Mouse (Mus musculus) forebrain, postnatal 0 days (tissue): Measurements from ENCODE around the gene Tns1. TPM values are rescaled to one million over a fixed set of nuclear protein-coding genes. Genes with fewer than 3 reads are reported as not detected.

Source experiments
- ATAC-seq: fragments of 200-750 bp; cut with Nextera tagmentation; 2 replicates; pipeline ENCODE4 v1.8.0; 2017; ENCODE audit warnings: mild to moderate bottlenecking, moderate library complexity
- DNase-seq: peaks from one replicate; pipeline ENCODE4 v3.0.0-alpha.2; 2015
- H3K27ac ChIP-seq: fragments of 300-500 bp; sonication (generic); 2 replicates; pipeline ENCODE4 v1.5.1; 2014; ENCODE audit warnings: low read depth, mild to moderate bottlenecking, antibody characterized with exemption, low read length, moderate library complexity, mixed read lengths
- H3K27me3 ChIP-seq: fragments of 300-500 bp; sonication (generic); 2 replicates; pipeline ENCODE4 v1.6.1; 2014; ENCODE audit warnings: mild to moderate bottlenecking, low read length, mixed read lengths; ENCODE audit not compliant: insufficient read depth
- H3K36me3 ChIP-seq: fragments of 300-500 bp; sonication (generic); 2 replicates; pipeline ENCODE4 v1.6.1; 2014; ENCODE audit warnings: mild to moderate bottlenecking, moderate library complexity; ENCODE audit not compliant: insufficient read depth
- H3K4me1 ChIP-seq: fragments of 300-500 bp; sonication (generic); 2 replicates; pipeline ENCODE4 v1.6.1; 2014; ENCODE audit warnings: antibody characterized with exemption; ENCODE audit not compliant: insufficient read depth
- H3K4me2 ChIP-seq: fragments of 300-500 bp; sonication (generic); 2 replicates; pipeline ENCODE4 v1.6.1; 2014; ENCODE audit warnings: low read depth, mild to moderate bottlenecking, moderate library complexity
- H3K4me3 ChIP-seq: fragments of 300-500 bp; sonication (generic); 2 replicates; pipeline ENCODE4 v1.5.1; 2014; ENCODE audit warnings: low read depth, low read length, mixed read lengths
- H3K9ac ChIP-seq: fragments of 300-500 bp; sonication (generic); 2 replicates; pipeline ENCODE4 v1.6.1; 2014; ENCODE audit warnings: mild to moderate bottlenecking
- H3K9me3 ChIP-seq: fragments of 300-500 bp; sonication (generic); 2 replicates; pipeline ENCODE4 v1.6.1; 2016; ENCODE audit warnings: low read length
- CTCF ChIP-seq: sonication (generic); IDR thresholded peaks from 2 replicates; pipeline ENCODE4 v1.5.1; 2016; ENCODE audit warnings: antibody characterized with exemption, control low read depth, low read depth
- WGBS: fragments of 180-500 bp; shearing (Covaris S2); extraction: QIAGEN DNeasy Blood & Tissue Kit; methylation state at CpG from one replicate; pipeline ENCODE4 v1.1.7; 2014; 5-methylcytosine and 5-hydroxymethylcytosine counted together
- polyA plus RNA-seq: library from polyadenylated mRNA; unstranded; fragments of >200 nt; fragmentation: Nextera tagmentation; extraction: Ambion mirVana; gene quantifications from 2 replicates; pipeline ENCODE4 v1.2.1, GENCODE M21; 2015
- total RNA-seq: library from RNA; depleted of rRNA; stranded (reverse); fragments of >200 nt; gene quantifications from 2 replicates; pipeline ENCODE4 v1.2.3, GENCODE M21; 2014

The Tns1 gene
- total and polyA plus RNA-seq, 2 experiments from 2014 or later = 7.0 to 21.8 TPM

- Histone ChIP-seq H3K4me3 (no peak overlapping the region), H3K9ac (no peak overlapping the region), H3K9me3 (no peaks in the 10 kb centered on the region), H3K4me2 (no peak overlapping the region), H3K36me3 (no peaks in the 10 kb centered on the region), H3K27ac (peak overlapping the region; percentile 42; the same call in 1 of the 2 replicates), H3K27me3 (no peaks in the 10 kb centered on the region), H3K4me1 (no peaks in the 10 kb centered on the region)
- no peak for DNase-seq
- no peak for ATAC-seq
- WGBS = 85% methylated on average over 5 of the region's 5 CpGs
- TF ChIP-seq CTCF = no peak
These were observed 160.0 kb downstream of the Tns1 start for GRCm38 (mm10) chr1:73964151-73964743.

- peak overlapping the region; percentile 42 for H3K27ac ChIP-seq
- H3K4me1 ChIP-seq = no peaks in the 10 kb centered on the region
- H3K9ac ChIP-seq = no peak overlapping the region
- ATAC-seq (no peak; the same call in 1 of the 2 replicates), DNase-seq (peak; percentile 60)
- no peaks in the 10 kb centered on the region for H3K27me3 ChIP-seq
- TF ChIP-seq CTCF = no peak
- no peak overlapping the region for H3K4me2 ChIP-seq
- WGBS = 26% methylated on average over 8 of the region's 8 CpGs
- no peaks in the 10 kb centered on the region for H3K36me3 ChIP-seq
- no peaks in the 10 kb centered on the region for H3K9me3 ChIP-seq
- no peak overlapping the region for H3K4me3 ChIP-seq
These were observed 160.6 kb downstream of the Tns1 start for GRCm38 (mm10) chr1:73963626-73964025.

- H3K4me2 ChIP-seq = peak overlapping the region; percentile 17; the same call in 1 of the 2 replicates
- H3K36me3 ChIP-seq = no peaks in the 10 kb centered on the region
- peak; percentile 87 for ATAC-seq
- no peak overlapping the region for H3K4me3 ChIP-seq
- H3K27me3 ChIP-seq = no peaks in the 10 kb centered on the region
- peak overlapping the region; percentile 54 for H3K27ac ChIP-seq
- 17% methylated on average over 12 of the region's 12 CpGs for WGBS
- no peaks in the 10 kb centered on the region for H3K4me1 ChIP-seq
- TF ChIP-seq CTCF = peak; percentile 44
- no peaks in the 10 kb centered on the region for H3K9me3 ChIP-seq
- no peak overlapping the region for H3K9ac ChIP-seq
- peak; percentile 46 for DNase-seq
These were observed 161.4 kb downstream of the Tns1 start for GRCm38 (mm10) chr1:73962668-73963371.

GRCm38 (mm10) chr1:73962049-73962448, 162.2 kb downstream of the Tns1 start:
- H3K4me1 ChIP-seq = no peaks in the 10 kb centered on the region
- DNase-seq (no peak), ATAC-seq (no peak)
- peak overlapping the region; percentile 54; the same call in 1 of the 2 replicates for H3K27ac ChIP-seq
- H3K4me2 ChIP-seq = peak overlapping the region; percentile 17; the same call in 1 of the 2 replicates
- no peaks in the 10 kb centered on the region for H3K27me3 ChIP-seq
- TF ChIP-seq CTCF = no peak
- 84% methylated on average over 5 of the region's 5 CpGs for WGBS
- H3K9me3 ChIP-seq = no peaks in the 10 kb centered on the region
- H3K36me3 ChIP-seq = no peaks in the 10 kb centered on the region
- H3K9ac ChIP-seq = no peak overlapping the region
- no peak overlapping the region for H3K4me3 ChIP-seq

- Histone ChIP-seq H3K27me3 (no peaks in the 10 kb centered on the region), H3K36me3 (no peaks in the 10 kb centered on the region), H3K9ac (no peak overlapping the region), H3K27ac (no peak overlapping the region), H3K4me1 (no peaks in the 10 kb centered on the region), H3K4me2 (no peak overlapping the region), H3K9me3 (no peaks in the 10 kb centered on the region), H3K4me3 (no peak overlapping the region)
- TF ChIP-seq CTCF = no peak
- ATAC-seq (no peak), DNase-seq (no peak)
- WGBS = 93% methylated on average over 10 of the region's 10 CpGs
These were observed 164.5 kb downstream of the Tns1 start for GRCm38 (mm10) chr1:73959758-73960157.

GRCm38 (mm10) chr1:73959344-73959743, 164.9 kb downstream of the Tns1 start:
- ATAC-seq (no peak), DNase-seq (no peak)
- 86% methylated on average over 6 of the region's 6 CpGs for WGBS
- Histone ChIP-seq H3K4me2 (no peak overlapping the region), H3K4me1 (no peaks in the 10 kb centered on the region), H3K9me3 (no peaks in the 10 kb centered on the region), H3K36me3 (no peaks in the 10 kb centered on the region), H3K27me3 (no peaks in the 10 kb centered on the region), H3K4me3 (no peak overlapping the region), H3K27ac (no peak overlapping the region), H3K9ac (no peak overlapping the region)
- no peak for TF ChIP-seq CTCF
